Mouse (Mus musculus): Measurements from ENCODE around the gene Sulf2. TPM values are rescaled to one million over a fixed set of nuclear protein-coding genes. Genes with fewer than 3 reads are reported as not detected.

Sulf2 gene
- polyA plus RNA-seq (2015; fragmentation: Illumina TruSeq; extraction: RNeasy Lipid Tissue Mini Kit (QIAGEN cat#74804); ENCODE audit: insufficient read depth, low replicate concordance) = 14.2 TPM

GRCm38 (mm10) chr2:166155454-166155815 lies at the start of gene Sulf2:
Gene Sulf2, minus strand, starts transcription at chr2:166155663.

Other genes with a start within 250 kb of the Sulf2 start
- gene Ncoa3, start 163.0 kb downstream of the Sulf2 start, polyA plus RNA-seq (2015; fragmentation: Illumina TruSeq; extraction: RNeasy Lipid Tissue Mini Kit (QIAGEN cat#74804); ENCODE audit: insufficient read depth, low replicate concordance) = 60.7 TPM

All from spleen, adult 10 weeks (tissue).